Mouse (Mus musculus) testis, postnatal 10 days (tissue): ENCODE data around the gene Trim2.

Experiments used
- DNase-seq: peaks from one replicate; pipeline ENCODE4 v3.0.0; 2021; ENCODE audit warnings: low spot score

Trim2 gene

DNA sequence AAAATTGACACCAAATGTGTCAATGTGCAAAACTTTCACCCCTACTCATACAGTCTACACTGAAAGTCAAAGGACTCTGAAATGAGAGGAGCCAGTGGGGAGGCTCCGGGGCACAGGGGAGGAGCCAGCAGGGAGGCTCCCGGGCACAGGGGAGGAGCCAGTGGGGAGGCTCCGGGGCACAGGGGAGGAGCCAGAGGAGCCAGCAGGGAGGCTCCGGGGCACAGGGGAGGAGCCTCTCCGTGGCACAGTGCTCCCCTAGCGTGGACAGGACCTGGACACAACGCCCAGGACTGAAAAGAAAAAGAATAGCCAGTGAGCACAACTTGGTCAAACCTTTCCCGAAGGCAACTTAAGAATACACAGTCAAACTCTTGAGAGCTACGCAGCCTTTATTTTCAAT, 171.3 kb downstream of the Trim2 start:
- DNase-seq = no peak

GRCm38 (mm10) chr3:84131369-84131768, 175.3 kb downstream of the Trim2 start:
- no peak for DNase-seq

DNA sequence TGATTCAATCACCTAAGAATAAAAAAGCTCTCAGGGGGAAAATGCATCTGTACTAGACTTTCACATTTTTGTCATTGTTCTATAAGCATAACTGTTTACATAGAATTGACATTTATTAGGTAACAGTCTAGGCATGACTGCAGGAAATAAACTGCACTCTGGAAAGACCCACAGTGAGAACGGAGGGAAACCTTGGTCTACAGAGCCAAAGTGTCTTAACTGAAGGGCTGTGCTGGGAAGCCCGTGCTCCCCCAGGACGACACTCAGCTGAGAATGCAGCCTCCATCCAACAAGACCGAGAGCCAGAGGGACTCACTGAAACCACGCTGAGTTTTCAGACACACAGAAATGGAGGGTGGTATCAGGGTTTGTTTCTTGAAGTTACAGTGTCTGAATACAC, 175.9 kb downstream of the Trim2 start:
- DNase-seq = no peak

- DNase-seq = no peak
Measured at GRCm38 (mm10) chr3:84128871-84129870, 177.5 kb downstream of the Trim2 start.

DNA sequence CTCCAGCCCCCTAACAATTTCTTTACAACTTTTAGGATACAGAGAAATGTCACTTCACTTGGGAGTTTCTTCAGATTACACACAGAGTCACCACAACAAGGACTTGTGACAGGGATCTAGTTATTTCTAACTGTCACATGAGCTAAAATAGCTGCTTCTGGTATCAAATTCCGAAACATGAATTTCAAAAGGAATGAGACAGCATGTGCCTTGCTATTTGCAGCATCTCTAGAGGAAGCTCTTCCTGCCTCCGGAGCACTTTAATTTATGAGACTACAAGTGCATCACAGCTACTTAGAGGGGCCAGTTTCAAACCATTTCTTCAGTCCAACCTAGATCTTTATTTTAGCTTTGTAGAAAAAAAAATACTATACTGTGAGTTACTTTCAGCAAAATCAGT, 179.2 kb downstream of the Trim2 start:
- DNase-seq = no peak

- no peak for DNase-seq
Measured at GRCm38 (mm10) chr3:84126721-84127120, 180.0 kb downstream of the Trim2 start.

DNA sequence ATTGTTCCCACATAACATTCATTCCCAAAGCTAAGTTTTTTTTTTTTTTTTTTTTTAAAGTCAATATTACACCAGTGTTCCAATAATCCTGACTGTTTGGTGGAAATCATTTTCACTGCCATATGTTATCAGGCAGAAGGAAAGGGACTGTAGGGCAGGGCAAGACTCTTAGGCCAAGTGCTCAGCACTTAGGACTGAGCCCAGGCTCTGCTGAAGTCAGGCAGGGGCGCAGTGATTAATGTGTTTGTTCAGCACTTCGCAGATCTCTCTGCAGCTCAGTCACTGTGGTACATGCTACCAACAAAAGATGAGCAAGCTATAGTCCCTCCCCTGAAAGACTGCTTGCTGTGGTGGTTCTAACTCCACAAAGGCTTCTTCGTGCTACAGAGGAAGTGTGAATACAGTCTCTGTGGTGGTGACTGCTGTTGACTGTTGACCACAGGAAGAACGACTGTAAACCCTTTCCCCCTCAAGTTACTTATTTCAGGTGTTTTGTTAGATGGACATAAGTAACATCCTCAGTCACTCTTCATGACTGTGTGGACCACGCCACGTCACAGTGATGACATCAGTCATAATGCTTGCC, 180.9 kb downstream of the Trim2 start:
- DNase-seq = no peak

GRCm38 (mm10) chr3:84123461-84123860, 183.2 kb downstream of the Trim2 start:
- no peak for DNase-seq

- no peak for DNase-seq
Measured at GRCm38 (mm10) chr3:84118718-84119117, 188.0 kb downstream of the Trim2 start.

GRCm38 (mm10) chr3:84118178-84118577, 188.5 kb downstream of the Trim2 start:
- DNase-seq = no peak
